Mouse (Mus musculus) forebrain, embryonic 13.5 days (tissue): ENCODE measurements around the gene Vsir. TPM values are rescaled to one million over a fixed set of nuclear protein-coding genes. Genes with fewer than 3 reads are reported as not detected.

ENCODE experiments used
- ATAC-seq: fragments of 200-750 bp; cut with Nextera tagmentation; 2 replicates; pipeline ENCODE4 v1.8.0; 2017
- H3K27ac ChIP-seq: fragments of 300-500 bp; sonication (generic); 2 replicates; pipeline ENCODE4 v1.5.1; 2015; ENCODE audit warnings: inconsistent platforms, mild to moderate bottlenecking, moderate library complexity
- H3K27me3 ChIP-seq: fragments of 300-500 bp; sonication (generic); 2 replicates; pipeline ENCODE4 v1.6.1; 2015; ENCODE audit warnings: mild to moderate bottlenecking, inconsistent platforms
- H3K36me3 ChIP-seq: fragments of 300-500 bp; sonication (generic); 2 replicates; pipeline ENCODE4 v1.6.1; 2015; ENCODE audit warnings: mild to moderate bottlenecking, inconsistent platforms; ENCODE audit not compliant: poor library complexity, severe bottlenecking
- H3K4me1 ChIP-seq: fragments of 300-500 bp; sonication (generic); 2 replicates; pipeline ENCODE4 v1.6.1; 2015; ENCODE audit warnings: inconsistent platforms
- H3K4me2 ChIP-seq: fragments of 300-500 bp; sonication (generic); 2 replicates; pipeline ENCODE4 v1.6.1; 2015; ENCODE audit warnings: inconsistent platforms, mild to moderate bottlenecking, moderate library complexity
- H3K4me3 ChIP-seq: fragments of 300-500 bp; sonication (generic); 2 replicates; pipeline ENCODE4 v1.5.1; 2015; ENCODE audit warnings: mild to moderate bottlenecking, inconsistent platforms
- H3K9ac ChIP-seq: fragments of 300-500 bp; sonication (generic); 2 replicates; pipeline ENCODE4 v1.6.1; 2015; ENCODE audit warnings: mild to moderate bottlenecking, inconsistent platforms
- H3K9me3 ChIP-seq: fragments of 300-500 bp; sonication (generic); replicated peaks from 2 replicates; pipeline ENCODE4 v1.6.1; 2016; ENCODE audit warnings: inconsistent platforms
- WGBS: fragments of 180-500 bp; shearing (Covaris S2); methylation state at CpG from one replicate; pipeline ENCODE4 v1.1.7; 2015; 5-methylcytosine and 5-hydroxymethylcytosine counted together
- polyA plus RNA-seq: library from polyadenylated mRNA; unstranded; fragments of >200 nt; fragmentation: Nextera tagmentation; extraction: Ambion mirVana; gene quantifications from 2 replicates; pipeline ENCODE4 v1.2.1, GENCODE M21; 2015

The Vsir gene
- polyA plus RNA-seq, 1 experiment from 2014 or later = 1.3 TPM

GRCm38 (mm10) chr10:60394936-60395335, 48.3 kb downstream of the Vsir start:
- Histone ChIP-seq H3K9ac (no peak overlapping the region), H3K4me2 (no peak overlapping the region), H3K27ac (0 out of 2 replicates have a peak overlapping the region, but pooled peaks have one; percentile 3), H3K27me3 (no peaks in the 10 kb centered on the region), H3K4me3 (no peak overlapping the region), H3K9me3 (no peaks in the 10 kb centered on the region), H3K4me1 (peaks cover 33% of the 10 kb centered on the region), H3K36me3 (no peaks in the 10 kb centered on the region)
- no peak for ATAC-seq
- 74% methylated on average over 7 of the region's 7 CpGs for WGBS

- 74% methylated on average over 5 of the region's 5 CpGs for WGBS
- Histone ChIP-seq H3K4me1 (peaks cover 30% of the 10 kb centered on the region), H3K9me3 (no peaks in the 10 kb centered on the region), H3K4me3 (no peak overlapping the region), H3K36me3 (no peaks in the 10 kb centered on the region), H3K9ac (no peak overlapping the region), H3K4me2 (no peak overlapping the region), H3K27ac (no peak overlapping the region), H3K27me3 (no peaks in the 10 kb centered on the region)
- ATAC-seq = no peak
These were observed 49.0 kb downstream of the Vsir start for GRCm38 (mm10) chr10:60395605-60396004.

- Histone ChIP-seq H3K4me3 (no peak overlapping the region), H3K4me2 (no peak overlapping the region), H3K27ac (no peak overlapping the region), H3K9ac (no peak overlapping the region), H3K27me3 (no peaks in the 10 kb centered on the region), H3K36me3 (no peaks in the 10 kb centered on the region), H3K4me1 (peaks cover 26% of the 10 kb centered on the region), H3K9me3 (no peaks in the 10 kb centered on the region)
- 93% methylated on average over 10 of the region's 10 CpGs for WGBS
- no peak for ATAC-seq
These were observed 51.6 kb downstream of the Vsir start for GRCm38 (mm10) chr10:60398051-60398814.

GRCm38 (mm10) chr10:60399449-60399848, 52.8 kb downstream of the Vsir start, which contains the start of gene Gm17455:
TSS of gene Gm17455 (plus strand) at chr10:60399726.
- Histone ChIP-seq H3K9ac (0 out of 2 replicates have a peak within 1 kb of the TSS, but pooled peaks have one; percentile 27), H3K4me3 (no peak within 1 kb of the TSS), H3K4me1 (peaks cover 21% of the 10 kb centered on the region), H3K27me3 (no peaks in the 10 kb centered on the region), H3K36me3 (no peaks in the 10 kb centered on the region), H3K27ac (no peak within 1 kb of the TSS), H3K4me2 (no peak within 1 kb of the TSS), H3K9me3 (no peaks in the 10 kb centered on the region)
- 55% methylated on average over 7 of the region's 7 CpGs for WGBS
- ATAC-seq = no peak

GRCm38 (mm10) chr10:60400507-60401295, 54.0 kb downstream of the Vsir start:
- 78% methylated on average over 11 of the region's 11 CpGs for WGBS
- H3K27ac ChIP-seq = no peak overlapping the region
- H3K36me3 ChIP-seq = no peaks in the 10 kb centered on the region
- no peak for ATAC-seq
- peaks cover 11% of the 10 kb centered on the region for H3K4me1 ChIP-seq
- H3K4me2 ChIP-seq = no peak overlapping the region
- no peaks in the 10 kb centered on the region for H3K9me3 ChIP-seq
- H3K4me3 ChIP-seq = no peak overlapping the region
- H3K27me3 ChIP-seq = no peaks in the 10 kb centered on the region
- no peak overlapping the region for H3K9ac ChIP-seq

- H3K4me1 ChIP-seq = no peaks in the 10 kb centered on the region
- H3K4me2 ChIP-seq = no peak overlapping the region
- H3K27ac ChIP-seq = no peak overlapping the region
- no peak overlapping the region for H3K9ac ChIP-seq
- H3K27me3 ChIP-seq = 0 out of 2 replicates have a peak, but pooled peaks cover 8% of the 10 kb centered on the region
- WGBS = 58% methylated on average over 7 of the region's 7 CpGs
- no peak for ATAC-seq
- H3K36me3 ChIP-seq = no peaks in the 10 kb centered on the region
- no peak overlapping the region for H3K4me3 ChIP-seq
- H3K9me3 ChIP-seq = no peaks in the 10 kb centered on the region
These were observed 59.0 kb downstream of the Vsir start for GRCm38 (mm10) chr10:60405460-60406177.

- H3K4me2 ChIP-seq = no peak overlapping the region
- ATAC-seq = peak; percentile 27; the same call in 1 of the 2 replicates
- H3K9ac ChIP-seq = no peak overlapping the region
- H3K4me3 ChIP-seq = no peak overlapping the region
- no peaks in the 10 kb centered on the region for H3K36me3 ChIP-seq
- whole genome bisulfite sequencing = 5% methylated on average over 5 of the region's 5 CpGs
- 0 out of 2 replicates have a peak, but pooled peaks cover 8% of the 10 kb centered on the region for H3K27me3 ChIP-seq
- H3K4me1 ChIP-seq = no peaks in the 10 kb centered on the region
- no peak overlapping the region for H3K27ac ChIP-seq
- no peaks in the 10 kb centered on the region for H3K9me3 ChIP-seq
These were observed 61.2 kb downstream of the Vsir start for GRCm38 (mm10) chr10:60407831-60408230.

DNA sequence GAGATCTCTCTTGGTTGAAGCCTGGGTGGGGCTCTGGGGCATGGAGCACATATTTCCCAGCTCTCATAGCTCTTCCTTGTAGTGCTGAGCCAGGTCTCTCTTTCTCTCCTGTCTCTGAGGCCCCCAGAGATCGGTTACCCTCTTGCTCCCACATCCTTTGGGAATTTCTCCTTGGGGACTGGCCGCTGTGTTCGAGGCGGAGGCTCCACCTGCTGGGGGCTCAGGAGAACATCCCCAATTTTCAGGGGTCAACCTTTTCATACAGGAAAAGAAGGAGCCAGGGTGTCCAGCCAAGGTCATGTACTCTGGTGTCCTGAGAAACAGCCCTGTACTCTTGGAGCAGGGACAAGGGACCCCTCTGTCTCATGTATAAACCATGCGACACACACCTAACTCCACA, 65.1 kb downstream of the Vsir start:
- Histone ChIP-seq H3K9ac (no peak overlapping the region), H3K4me2 (no peak overlapping the region), H3K27me3 (0 out of 2 replicates have a peak, but pooled peaks cover 8% of the 10 kb centered on the region), H3K27ac (no peak overlapping the region), H3K36me3 (no peaks in the 10 kb centered on the region), H3K4me1 (no peaks in the 10 kb centered on the region), H3K9me3 (no peaks in the 10 kb centered on the region), H3K4me3 (no peak overlapping the region)
- WGBS = 30% methylated on average over 5 of the region's 5 CpGs
- ATAC-seq = no peak

GRCm38 (mm10) chr10:60413756-60414155, 67.1 kb downstream of the Vsir start:
- Histone ChIP-seq H3K4me1 (no peaks in the 10 kb centered on the region), H3K27ac (no peak overlapping the region), H3K36me3 (no peaks in the 10 kb centered on the region), H3K27me3 (0 out of 2 replicates have a peak, but pooled peaks cover 5% of the 10 kb centered on the region), H3K9me3 (no peaks in the 10 kb centered on the region), H3K9ac (no peak overlapping the region), H3K4me2 (no peak overlapping the region), H3K4me3 (no peak overlapping the region)
- 83% methylated on average over 2 of the region's 2 CpGs for WGBS
- no peak for ATAC-seq

DNA sequence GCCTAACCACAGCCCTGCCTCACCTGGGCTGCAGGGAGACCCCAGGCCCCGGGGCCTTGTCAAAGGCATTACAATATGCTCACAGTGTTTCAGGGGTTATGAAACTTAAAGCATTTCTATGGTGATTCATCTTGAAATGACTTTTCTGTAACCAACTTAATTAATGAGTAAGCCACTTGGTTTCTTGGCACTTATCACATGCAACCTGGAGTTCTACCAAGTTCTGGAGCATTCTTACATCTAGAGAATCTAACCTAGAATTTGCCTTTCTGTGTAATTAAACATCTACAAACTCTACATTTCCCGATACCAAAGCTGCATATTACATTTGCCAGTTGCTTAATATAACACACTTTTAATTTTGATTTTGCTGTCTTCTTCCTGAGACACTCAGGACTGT, 70.4 kb downstream of the Vsir start:
- no peaks in the 10 kb centered on the region for H3K36me3 ChIP-seq
- no peaks in the 10 kb centered on the region for H3K4me1 ChIP-seq
- H3K9me3 ChIP-seq = no peaks in the 10 kb centered on the region
- WGBS = 85% methylated on average over 2 of the region's 2 CpGs
- no peak overlapping the region for H3K4me3 ChIP-seq
- no peak for ATAC-seq
- no peak overlapping the region for H3K9ac ChIP-seq
- no peaks in the 10 kb centered on the region for H3K27me3 ChIP-seq
- H3K4me2 ChIP-seq = no peak overlapping the region
- H3K27ac ChIP-seq = no peak overlapping the region

DNA sequence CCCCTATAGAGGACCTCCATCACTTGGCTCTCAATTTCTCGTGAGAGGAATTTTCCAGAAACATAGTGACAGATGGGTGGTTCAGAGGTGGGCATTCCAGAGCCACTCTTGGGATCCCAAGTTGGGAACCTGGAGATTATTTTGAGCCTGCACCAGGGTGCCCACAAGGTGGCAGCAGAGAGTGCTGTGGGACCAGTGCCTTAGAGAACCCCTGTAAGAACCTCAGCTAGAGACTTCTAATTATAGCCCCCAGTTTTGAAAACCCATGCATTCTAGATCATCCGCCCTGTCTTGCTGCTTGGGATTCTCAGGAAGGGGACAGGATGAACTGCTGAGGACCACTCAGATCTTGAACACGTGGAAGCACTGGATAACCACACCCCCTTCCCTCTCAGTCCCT, 71.5 kb downstream of the Vsir start:
- no peaks in the 10 kb centered on the region for H3K9me3 ChIP-seq
- peak; percentile 61 for ATAC-seq

GRCm38 (mm10) chr10:60419624-60420023, 73.0 kb downstream of the Vsir start:
- Histone ChIP-seq H3K4me3 (no peak overlapping the region), H3K36me3 (no peaks in the 10 kb centered on the region), H3K4me1 (no peaks in the 10 kb centered on the region), H3K9ac (no peak overlapping the region), H3K27ac (no peak overlapping the region), H3K27me3 (no peaks in the 10 kb centered on the region), H3K4me2 (no peak overlapping the region), H3K9me3 (no peaks in the 10 kb centered on the region)
- WGBS = 14% methylated on average over 4 of the region's 4 CpGs
- no peak for ATAC-seq

More for the DNA sequence above, 71.5 kb downstream of the Vsir start:
- H3K27ac ChIP-seq = no peak overlapping the region
- H3K4me2 ChIP-seq = no peak overlapping the region
- no peaks in the 10 kb centered on the region for H3K4me1 ChIP-seq
- no peak overlapping the region for H3K4me3 ChIP-seq
- no peak overlapping the region for H3K9ac ChIP-seq
- no peaks in the 10 kb centered on the region for H3K27me3 ChIP-seq
- 5% methylated on average over 3 of the region's 3 CpGs for WGBS
- H3K36me3 ChIP-seq = no peaks in the 10 kb centered on the region
